Mouse (Mus musculus): ENCODE data around the gene Olfr955.

The Olfr955 gene

DNA sequence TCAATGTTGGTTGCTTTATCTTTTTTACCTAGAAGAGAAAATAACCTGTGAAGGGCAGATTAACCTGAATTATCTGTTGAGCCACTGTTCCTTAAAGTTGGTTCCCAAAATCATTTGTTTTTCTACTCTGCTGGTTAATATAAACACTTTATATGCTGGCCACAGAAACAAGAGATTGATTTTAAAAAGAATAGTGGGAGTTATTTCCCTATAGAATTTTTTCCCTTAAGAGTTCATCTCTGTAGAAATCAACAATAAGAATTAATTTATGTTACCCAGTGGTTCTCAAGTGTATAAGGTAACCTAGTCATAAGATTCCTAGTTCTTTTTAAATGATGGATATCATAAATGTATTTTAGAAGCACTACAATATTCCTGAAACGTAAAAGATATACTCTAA, at the start of gene Olfr955:
Olfr955 (minus strand) TSS at position 101 of the 400 bp plus-strand sequence.
- DNase-seq (ENCODE audit: low spot score) = no peak

DNA sequence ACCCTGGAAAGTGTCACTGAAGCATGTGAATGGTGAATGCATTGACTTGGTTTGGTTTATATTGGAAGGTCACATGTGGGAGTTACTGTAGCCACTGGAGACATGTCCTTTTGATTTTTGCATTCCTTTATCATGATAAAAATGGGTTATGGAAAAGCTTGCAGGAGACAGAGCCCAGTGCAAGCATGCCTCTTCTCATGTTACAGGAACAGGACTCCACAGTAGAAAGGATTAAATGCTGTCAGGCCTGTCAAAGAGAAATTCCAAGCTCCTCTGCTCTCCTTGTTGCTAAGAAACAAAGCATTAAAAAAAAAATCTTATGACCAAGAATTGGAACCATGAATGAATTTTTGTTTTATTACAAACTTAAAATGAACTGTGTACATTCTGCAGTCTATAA, 46.9 kb upstream of the Olfr955 start:
- DNase-seq (ENCODE audit: low spot score) = no peak

GRCm38 (mm10) chr9:39515531-39515930, 43.8 kb upstream of the Olfr955 start, which contains the start of gene Olfr957:
Gene Olfr957 (minus strand): TSS chr9:39515809.
- no peak for DNase-seq (ENCODE audit: low spot score)

DNA sequence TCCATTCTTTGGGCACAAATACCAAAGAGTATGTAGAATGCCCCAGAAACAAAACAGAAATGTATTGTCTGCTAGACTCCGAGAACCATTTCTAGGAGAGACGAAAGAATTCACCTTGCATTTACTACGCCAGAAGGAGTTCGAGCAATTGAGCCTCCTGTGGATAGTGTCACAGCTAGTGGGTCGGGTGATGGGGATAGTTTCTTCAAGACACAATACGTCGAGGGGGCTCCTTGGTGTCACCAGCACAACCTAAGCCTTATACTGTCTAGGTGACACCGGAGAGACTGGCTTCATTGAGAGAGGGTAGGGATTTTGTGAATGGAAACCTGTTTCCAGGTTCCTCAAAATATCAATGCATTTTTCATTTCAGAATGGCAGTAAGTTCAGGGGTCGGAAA, 37.7 kb upstream of the Olfr955 start:
- DNase-seq (ENCODE audit: low spot score) = no peak

GRCm38 (mm10) chr9:39508998-39509397, 37.3 kb upstream of the Olfr955 start:
- DNase-seq (ENCODE audit: low spot score) = no peak

DNA sequence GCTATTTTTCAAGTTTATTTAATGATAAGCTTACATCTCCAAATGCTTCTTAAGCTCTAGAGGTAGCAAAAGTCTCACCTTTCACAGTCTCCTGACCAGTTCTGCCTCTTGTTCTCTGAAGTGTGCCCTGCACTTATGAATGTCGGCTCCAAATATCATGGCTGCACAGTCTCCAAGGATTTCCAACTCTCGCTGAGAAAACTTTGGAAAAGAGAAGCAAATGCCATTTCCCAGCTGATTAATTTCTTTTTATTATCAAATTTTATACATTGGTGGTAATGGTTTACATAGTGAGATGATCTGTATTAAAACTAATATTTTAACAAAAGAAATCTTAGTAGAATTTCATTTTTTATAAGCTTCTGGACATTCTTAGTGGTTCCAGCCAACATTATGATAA, 22.2 kb upstream of the Olfr955 start, which contains the start of gene Olfr44:
Olfr44 (minus strand) TSS at position 101 of the 400 bp plus-strand sequence.
- DNase-seq (ENCODE audit: low spot score) = no peak

DNA sequence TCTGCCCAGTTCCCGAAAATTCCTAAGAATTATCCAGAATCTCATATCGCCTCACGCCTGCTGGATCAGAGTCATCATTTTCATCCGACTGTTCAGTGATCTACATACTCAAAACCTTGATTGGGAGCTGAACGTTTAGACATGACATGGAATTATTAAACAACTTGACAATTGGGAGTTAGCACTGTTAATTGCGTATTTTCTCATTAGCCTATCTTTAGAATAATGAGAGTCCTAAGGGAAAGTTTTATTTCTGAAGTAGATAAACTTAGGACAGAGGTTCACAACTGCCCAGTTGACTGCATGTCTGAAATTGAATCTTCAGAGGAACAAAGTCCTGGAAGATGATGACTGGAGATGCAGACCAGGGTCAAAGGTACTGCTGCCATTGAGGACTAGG, 15.3 kb downstream of the Olfr955 start, which contains the start of gene Olfr954:
Olfr954 (plus strand) TSS at position 301 of the 400 bp plus-strand sequence.
- DNase-seq (ENCODE audit: low spot score) = no peak

DNA sequence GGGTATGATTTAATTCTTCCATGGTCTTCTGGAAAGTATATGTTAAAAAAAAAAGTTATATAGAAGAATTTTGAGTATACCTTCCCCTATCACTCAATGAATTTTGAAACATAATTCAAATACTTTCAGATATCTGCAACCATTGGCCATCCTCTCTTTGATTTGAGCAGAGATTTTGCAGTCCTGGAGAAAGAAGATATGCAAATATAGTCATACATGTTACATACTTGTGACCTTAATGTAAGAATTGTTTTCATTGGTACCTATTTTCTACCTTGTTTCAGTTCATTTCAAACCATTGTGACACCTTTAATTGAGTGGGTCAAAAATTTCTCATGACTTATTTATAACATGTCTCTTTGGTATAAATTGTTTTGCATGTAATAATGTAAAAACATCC, 44.7 kb downstream of the Olfr955 start, which contains the start of gene Olfr952:
Olfr952 (minus strand) TSS at position 101 of the 400 bp plus-strand sequence.
- no peak for DNase-seq (ENCODE audit: low spot score)

Measured in spleen, adult 12 weeks (tissue).